ENCODE assay signal across 10 mouse cellular contexts in genomic region chr7:16057136-16057534, GRCm38 (mm10). TPM values are rescaled to one million over a fixed set of nuclear protein-coding genes. Genes with fewer than 3 reads are reported as not detected.
A peak's percentile ranks its signal among the peaks of the same experiment; 100 is the strongest.
DNase-seq lines count a peak whose midpoint lies in the region; ATAC-seq lines count a peak whose summit lies in the region.
"Had no signal": no experiment of that assay in that cellular context is flagged by ENCODE, and none has a peak within 500 bp of the region (broad histone marks: within the 10 kb centered on the region; RNA-seq: fewer than 3 reads in every experiment).

No protein-coding gene starts in this region.

- no peak overlapping the region for H3K9ac ChIP-seq in embryonic facial prominence, embryonic 14.5 days (ENCODE audit: low read depth, low read length)
- no peak overlapping the region for H3K9ac ChIP-seq in midbrain, embryonic 16.5 days (ENCODE audit: low read depth, low read length)
- H3K9ac ChIP-seq: embryonic facial prominence, embryonic 12.5 days; limb, embryonic 15.5 days had no signal

- H3K9me3 ChIP-seq in embryonic facial prominence, embryonic 14.5 days (ENCODE audit: control insufficient read depth, low read length): 0 out of 2 replicates have a peak, but pooled peaks cover 5% of the 10 kb centered on the region
- no peaks in the 10 kb centered on the region for H3K9me3 ChIP-seq in midbrain, embryonic 16.5 days (replicated peaks; ENCODE audit: control insufficient read depth, low read length, poor library complexity, severe bottlenecking)

- H3K27me3 ChIP-seq in embryonic facial prominence, embryonic 14.5 days (replicated peaks; ENCODE audit: control insufficient read depth, insufficient read depth, low read length): peaks cover 14% of the 10 kb centered on the region; the same call in 1 of the 2 replicates
- H3K27me3 ChIP-seq in midbrain, embryonic 16.5 days (ENCODE audit: control insufficient read depth, insufficient read depth, low read depth, low read length): peaks cover 14% of the 10 kb centered on the region; the same call in 1 of the 2 replicates

- H3K27ac ChIP-seq in embryonic facial prominence, embryonic 14.5 days (replicated peaks; ENCODE audit: low read depth, low read length): no peak overlapping the region
- no peak overlapping the region for H3K27ac ChIP-seq in midbrain, embryonic 16.5 days (ENCODE audit: low read length)
- H3K27ac ChIP-seq: embryonic facial prominence, embryonic 12.5 days; limb, embryonic 15.5 days had no signal

- H3K4me3 ChIP-seq in embryonic facial prominence, embryonic 14.5 days (ENCODE audit: low read depth, low read length): no peak overlapping the region
- no peak overlapping the region for H3K4me3 ChIP-seq in midbrain, embryonic 16.5 days (ENCODE audit: low read depth, low read length)
- H3K4me3 ChIP-seq: embryonic facial prominence, embryonic 12.5 days; limb, embryonic 15.5 days had no signal

- DNase-seq in 3134 (ENCODE audit: extremely low read depth, insufficient read length, low spot score) (peak; percentile 39), 3T3-L1 (ENCODE audit: low read depth, low spot score) (peak; percentile 56)
- peak; percentile 71 for DNase-seq in embryonic facial prominence, embryonic 14.5 days (ENCODE audit: low spot score)
- no peak for DNase-seq in right cerebral cortex, postnatal 10 days (ENCODE audit: low spot score in 2 of 2)
- no peak for DNase-seq in frontal cortex, postnatal 25 days (ENCODE audit: low spot score in 2 of 2)

- 58% methylated on average over 2 of the region's 2 CpGs for WGBS in embryonic facial prominence, embryonic 14.5 days
- 75% methylated on average over 2 of the region's 2 CpGs for WGBS in midbrain, embryonic 16.5 days

- no peak overlapping the region for H3K4me2 ChIP-seq in embryonic facial prominence, embryonic 14.5 days (ENCODE audit: low read depth, low read length)
- H3K4me2 ChIP-seq in midbrain, embryonic 16.5 days (ENCODE audit: low read length): no peak overlapping the region
- H3K4me2 ChIP-seq: embryonic facial prominence, embryonic 12.5 days; limb, embryonic 15.5 days had no signal

- ATAC-seq in embryonic facial prominence, embryonic 14.5 days (ENCODE audit: low read depth): no peak; the same call in 1 of the 2 replicates
- peak; percentile 10; the same call in 1 of the 2 replicates for ATAC-seq in megakaryocyte progenitor cell, adult 5-6 weeks (replicated peaks; ENCODE audit: poor library complexity)
- ATAC-seq in midbrain, embryonic 16.5 days: no peak

- no peaks in the 10 kb centered on the region for H3K36me3 ChIP-seq in embryonic facial prominence, embryonic 14.5 days (ENCODE audit: control insufficient read depth, insufficient read depth, low read length)
- H3K36me3 ChIP-seq in midbrain, embryonic 16.5 days (ENCODE audit: control insufficient read depth, insufficient read depth, low read length): no peaks in the 10 kb centered on the region
- H3K36me3 ChIP-seq: embryonic facial prominence, embryonic 12.5 days; limb, embryonic 15.5 days had no signal

- H3K4me1 ChIP-seq in embryonic facial prominence, embryonic 14.5 days (ENCODE audit: control insufficient read depth, insufficient read depth, low read length): peaks cover 6% of the 10 kb centered on the region
- peaks cover 1% of the 10 kb centered on the region; the same call in 1 of the 2 replicates for H3K4me1 ChIP-seq in midbrain, embryonic 16.5 days (ENCODE audit: control insufficient read depth, insufficient read depth, low read length)
- H3K4me1 ChIP-seq: embryonic facial prominence, embryonic 12.5 days had no signal

RNA-seq across cellular contexts. Expression of gene Zfp541, which starts 4.5 kb away (rescaled TPM):
- 0.07 and 0.24 TPM in 2 replicates for polyA plus RNA-seq in embryonic facial prominence, embryonic 14.5 days (2014; fragmentation: Nextera tagmentation; extraction: Ambion mirVana)
- total RNA-seq in megakaryocyte progenitor cell, adult 5-6 weeks (2015): 0.15 TPM in 1 of 2 replicates, not detected in the other
- 0.04 TPM in 1 of 2 replicates, not detected in the other for total RNA-seq in megakaryocyte progenitor cell, adult 5-6 weeks (2017)
- polyA plus RNA-seq in midbrain, embryonic 16.5 days (2015; fragmentation: Nextera tagmentation; extraction: Ambion mirVana): 0.14 and 0.15 TPM in 2 replicates
- polyA plus RNA-seq: hindbrain, embryonic 11.5 days; limb, embryonic 15.5 days had no signal

RNA-seq across cellular contexts. Expression of gene Bicra, which starts 9.4 kb away (rescaled TPM):
- polyA plus RNA-seq in embryonic facial prominence, embryonic 14.5 days (2014; fragmentation: Nextera tagmentation; extraction: Ambion mirVana): 6.7 and 7.7 TPM in 2 replicates
- 14.7 and 14.9 TPM in 2 replicates for total RNA-seq in megakaryocyte progenitor cell, adult 5-6 weeks (2015)
- total RNA-seq in megakaryocyte progenitor cell, adult 5-6 weeks (2017): 1.1 and 3.4 TPM in 2 replicates
- 5.9 and 7.7 TPM in 2 replicates for polyA plus RNA-seq in midbrain, embryonic 16.5 days (2015; fragmentation: Nextera tagmentation; extraction: Ambion mirVana)

RNA-seq across cellular contexts. Expression of gene Napa, which starts 41.1 kb away (rescaled TPM):
- 190 and 203 TPM in 2 replicates for polyA plus RNA-seq in embryonic facial prominence, embryonic 14.5 days (2014; fragmentation: Nextera tagmentation; extraction: Ambion mirVana)
- 69.2 and 72.0 TPM in 2 replicates for total RNA-seq in megakaryocyte progenitor cell, adult 5-6 weeks (2015)
- 46.2 and 57.8 TPM in 2 replicates for total RNA-seq in megakaryocyte progenitor cell, adult 5-6 weeks (2017)
- 218 and 245 TPM in 2 replicates for polyA plus RNA-seq in midbrain, embryonic 16.5 days (2015; fragmentation: Nextera tagmentation; extraction: Ambion mirVana)

Comparison
In these comparisons a context has a peak if more than half of its experiments do, and no peak if none do; other contexts are left out.
1. DNase-seq: peak in 3134 (single experiment), 3T3-L1 (single experiment) and embryonic facial prominence, embryonic 14.5 days (single experiment); none in right cerebral cortex, postnatal 10 days (0 of 2) and frontal cortex, postnatal 25 days (0 of 2).